Comparison of ENCODE assay signal across 8 mouse cellular contexts in the genomic region with DNA sequence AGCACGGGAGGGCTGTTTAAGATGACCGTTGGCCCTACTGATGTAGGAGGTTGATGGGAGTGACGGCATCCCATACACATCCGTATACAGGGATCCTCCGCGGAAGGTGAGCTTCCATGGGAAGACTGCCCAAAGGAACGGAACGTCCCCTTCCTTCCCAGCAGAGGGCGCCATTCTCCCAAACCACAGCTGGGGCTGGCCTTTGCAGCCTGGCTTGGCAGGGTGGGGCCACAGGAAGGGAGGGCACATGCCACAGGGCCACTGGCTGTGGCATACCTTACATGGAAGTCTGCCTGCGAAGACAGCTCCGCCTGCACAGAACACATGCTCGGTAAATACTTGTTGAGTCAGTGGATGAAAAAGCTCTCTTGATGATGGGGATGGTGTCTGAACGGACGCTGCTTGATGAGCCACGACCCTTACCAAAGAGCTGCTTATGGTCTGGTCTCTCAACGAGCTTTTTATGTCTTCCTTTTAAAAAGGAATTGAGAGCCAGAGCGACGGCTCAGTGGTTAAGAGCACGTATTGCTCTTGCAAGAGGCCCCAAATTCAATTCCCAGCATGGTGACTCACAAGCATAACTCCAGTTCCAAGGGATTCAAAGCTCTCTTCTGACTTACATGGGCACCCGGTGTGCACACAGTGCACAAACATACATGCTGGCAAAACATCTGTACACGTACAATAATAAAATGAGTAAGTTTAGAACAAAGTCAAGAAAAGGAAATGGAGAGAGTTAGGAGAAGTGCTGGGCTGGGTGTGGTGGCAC. TPM values are rescaled to one million over a fixed set of nuclear protein-coding genes. Genes with fewer than 3 reads are reported as not detected.
DNase-seq lines count a peak whose midpoint lies in the region; ATAC-seq and TF ChIP-seq lines count a peak whose summit lies in the region.

No protein-coding gene starts in this region.

- peaks cover 9% of the 10 kb centered on the region; the same call in 1 of the 2 replicates for H3K9me3 ChIP-seq in forebrain, postnatal 0 days (ENCODE audit: low read length)
- peaks cover 9% of the 10 kb centered on the region; the same call in 1 of the 2 replicates for H3K9me3 ChIP-seq in forebrain, embryonic 13.5 days (replicated peaks)
- 0 out of 2 replicates have a peak, but pooled peaks cover 2% of the 10 kb centered on the region for H3K9me3 ChIP-seq in limb, embryonic 10.5 days (replicated peaks)
- H3K9me3 ChIP-seq in midbrain, embryonic 14.5 days (ENCODE audit: control insufficient read depth, low read length), result peaks cover 5% of the 10 kb centered on the region; the same call in 1 of the 2 replicates

- TF ChIP-seq CTCF in forebrain, postnatal 0 days (IDR thresholded peaks at IDR 0.05; ENCODE audit: low read depth), result peak; percentile 67
- peak; percentile 83 for TF ChIP-seq CTCF in bone marrow, adult 2 months (IDR thresholded peaks at IDR 0.05; ENCODE audit: control insufficient read depth, insufficient read depth, low read length)

- ATAC-seq in forebrain, postnatal 0 days, result no peak
- no peak for ATAC-seq in forebrain, embryonic 13.5 days
- peak; percentile 91 for ATAC-seq in inflammation-experienced regulatory T-cells, adult 6 months
- no peak for ATAC-seq in midbrain, embryonic 14.5 days (ENCODE audit: low FRiP score, low TSS enrichment)

- 32% methylated on average over 21 of the region's 21 CpGs for WGBS in forebrain, postnatal 0 days
- 31% methylated on average over 21 of the region's 21 CpGs for WGBS in forebrain, embryonic 13.5 days
- WGBS in bone marrow, adult 2 months, result 21% methylated on average over 21 of the region's 21 CpGs
- 31% methylated on average over 21 of the region's 21 CpGs for WGBS in limb, embryonic 10.5 days
- 31% methylated on average over 21 of the region's 21 CpGs for WGBS in midbrain, embryonic 14.5 days

- H3K27me3 ChIP-seq in forebrain, postnatal 0 days (ENCODE audit: insufficient read depth, low read length), result no peaks in the 10 kb centered on the region
- H3K27me3 ChIP-seq in forebrain, embryonic 13.5 days, result no peaks in the 10 kb centered on the region
- no peaks in the 10 kb centered on the region for H3K27me3 ChIP-seq in limb, embryonic 10.5 days (ENCODE audit: low read depth, poor library complexity, severe bottlenecking)
- no peaks in the 10 kb centered on the region for H3K27me3 ChIP-seq in midbrain, embryonic 14.5 days (ENCODE audit: control insufficient read depth, insufficient read depth, low read length)
- H3K27me3 ChIP-seq in splenic B cell, adult 2 months (ENCODE audit: control insufficient read depth, insufficient read depth, low read length, poor library complexity, severe bottlenecking), result no peaks in the 10 kb centered on the region

- no peak overlapping the region for H3K4me3 ChIP-seq in forebrain, postnatal 0 days (ENCODE audit: low read depth, low read length)
- no peak overlapping the region for H3K4me3 ChIP-seq in forebrain, embryonic 13.5 days
- H3K4me3 ChIP-seq in bone marrow, adult 2 months (replicated peaks; ENCODE audit: control insufficient read depth, low read depth, low read length), result no peak overlapping the region
- H3K4me3 ChIP-seq in limb, embryonic 10.5 days, result no peak overlapping the region
- H3K4me3 ChIP-seq in midbrain, embryonic 14.5 days (replicated peaks; ENCODE audit: low read depth, low read length), result no peak overlapping the region

- no peaks in the 10 kb centered on the region for H3K4me1 ChIP-seq in forebrain, postnatal 0 days (ENCODE audit: insufficient read depth)
- no peaks in the 10 kb centered on the region for H3K4me1 ChIP-seq in forebrain, embryonic 13.5 days
- H3K4me1 ChIP-seq in bone marrow, adult 2 months (ENCODE audit: control insufficient read depth, insufficient read depth, low read length), result peaks cover 6% of the 10 kb centered on the region; the same call in 1 of the 2 replicates
- H3K4me1 ChIP-seq in limb, embryonic 10.5 days, result peaks cover 13% of the 10 kb centered on the region
- no peaks in the 10 kb centered on the region for H3K4me1 ChIP-seq in midbrain, embryonic 14.5 days (ENCODE audit: control insufficient read depth, insufficient read depth, low read length)

- H3K36me3 ChIP-seq in forebrain, postnatal 0 days (ENCODE audit: insufficient read depth), result no peaks in the 10 kb centered on the region
- H3K36me3 ChIP-seq in forebrain, embryonic 13.5 days (ENCODE audit: poor library complexity, severe bottlenecking), result no peaks in the 10 kb centered on the region
- H3K36me3 ChIP-seq in limb, embryonic 10.5 days, result peaks cover 23% of the 10 kb centered on the region
- no peaks in the 10 kb centered on the region for H3K36me3 ChIP-seq in midbrain, embryonic 14.5 days (ENCODE audit: control insufficient read depth, insufficient read depth, low read length)
- H3K36me3 ChIP-seq in splenic B cell, adult 2 months (ENCODE audit: control insufficient read depth, insufficient read depth, low read length, poor library complexity, severe bottlenecking), result no peaks in the 10 kb centered on the region

- TF ChIP-seq POLR2A in bone marrow, adult 2 months (IDR thresholded peaks at IDR 0.05; ENCODE audit: borderline replicate concordance, control insufficient read depth, low read depth, low read length), result no peak

- peak; percentile 16 for DNase-seq in forebrain, postnatal 0 days
- DNase-seq in forelimb bud, embryonic 11.5 days (ENCODE audit: low read depth, low spot score), result peak; percentile 61
- peak; percentile 82 for DNase-seq in limb, embryonic 10.5 days (ENCODE audit: low spot score)
- DNase-seq in midbrain, embryonic 14.5 days, result peak; percentile 62
- peak; percentile 42 for DNase-seq in splenic B cell, adult 2 months (ENCODE audit: low read depth, low spot score)

- no peak overlapping the region for H3K27ac ChIP-seq in forebrain, postnatal 0 days (ENCODE audit: low read depth, low read length)
- H3K27ac ChIP-seq in forebrain, embryonic 13.5 days, result no peak overlapping the region
- H3K27ac ChIP-seq in bone marrow, adult 2 months (ENCODE audit: control insufficient read depth, insufficient read depth, low read depth, low read length, poor library complexity), result no peak overlapping the region
- 0 out of 2 replicates have a peak overlapping the region, but pooled peaks have one; percentile 1 for H3K27ac ChIP-seq in limb, embryonic 10.5 days
- no peak overlapping the region for H3K27ac ChIP-seq in midbrain, embryonic 14.5 days (replicated peaks; ENCODE audit: low read depth, low read length)

- no peak overlapping the region for H3K9ac ChIP-seq in forebrain, postnatal 0 days
- H3K9ac ChIP-seq in forebrain, embryonic 13.5 days, result no peak overlapping the region
- H3K9ac ChIP-seq in midbrain, embryonic 14.5 days (replicated peaks; ENCODE audit: low read length), result no peak overlapping the region

- H3K4me2 ChIP-seq in forebrain, postnatal 0 days (ENCODE audit: low read depth), result no peak overlapping the region
- H3K4me2 ChIP-seq in forebrain, embryonic 13.5 days, result no peak overlapping the region
- no peak overlapping the region for H3K4me2 ChIP-seq in midbrain, embryonic 14.5 days (ENCODE audit: low read length)

RNA-seq across cellular contexts. Expression of gene Gm10073, which starts 12.0 kb away (rescaled TPM):
- total RNA-seq in forebrain, postnatal 0 days (2014; rRNA removed), result 41.5 and 48.4 TPM in 2 replicates
- polyA plus RNA-seq in forebrain, postnatal 0 days (2015; fragmentation: Nextera tagmentation; extraction: Ambion mirVana), result 5.1 and 7.1 TPM in 2 replicates
- 6.9 and 9.8 TPM in 2 replicates for polyA plus RNA-seq in forebrain, embryonic 13.5 days (2015; fragmentation: Nextera tagmentation; extraction: Ambion mirVana)
- polyA plus RNA-seq in bone marrow, adult 2 months (2011; ENCODE audit: insufficient read depth, insufficient read length, low replicate concordance, missing spikeins), result 52.1 and 98.4 TPM in 2 replicates
- polyA plus RNA-seq in inflammation-experienced regulatory T-cells, adult 6 months (2017; shearing (Covaris generic)), result 100 to 1,000 TPM in 1 of 3 experiments, 10 to 100 TPM in 2; 67.0 to 101 (median 94.0) TPM
- 7.9 and 8.0 TPM in 2 replicates for polyA plus RNA-seq in limb, embryonic 10.5 days (2016; fragmentation: Nextera tagmentation; extraction: Ambion mirVana)
- 6.4 and 8.2 TPM in 2 replicates for polyA plus RNA-seq in midbrain, embryonic 14.5 days (2014; fragmentation: Nextera tagmentation; extraction: Ambion mirVana)

RNA-seq across cellular contexts. Expression of gene Cdh1, which starts 41.9 kb away (rescaled TPM):
- total RNA-seq in forebrain, postnatal 0 days (2014; rRNA removed), result 2.5 and 3.9 TPM in 2 replicates
- 3.3 and 3.9 TPM in 2 replicates for polyA plus RNA-seq in forebrain, postnatal 0 days (2015; fragmentation: Nextera tagmentation; extraction: Ambion mirVana)
- 0.53 and 0.58 TPM in 2 replicates for polyA plus RNA-seq in forebrain, embryonic 13.5 days (2015; fragmentation: Nextera tagmentation; extraction: Ambion mirVana)
- 0.22 and 6.8 TPM in 2 replicates for polyA plus RNA-seq in bone marrow, adult 2 months (2011; ENCODE audit: insufficient read depth, insufficient read length, low replicate concordance, missing spikeins)
- polyA plus RNA-seq in inflammation-experienced regulatory T-cells, adult 6 months (2017; shearing (Covaris generic)), result 1 to 10 TPM in 2 of 3 experiments, under 1 TPM in 1; 0.26 to 2.4 (median 1.1) TPM
- polyA plus RNA-seq in limb, embryonic 10.5 days (2016; fragmentation: Nextera tagmentation; extraction: Ambion mirVana), result 15.4 and 16.4 TPM in 2 replicates
- 0.26 and 1.9 TPM in 2 replicates for polyA plus RNA-seq in midbrain, embryonic 14.5 days (2014; fragmentation: Nextera tagmentation; extraction: Ambion mirVana)

RNA-seq across cellular contexts. Expression of gene Cdh3, which starts 50.6 kb away (rescaled TPM):
- total RNA-seq in forebrain, postnatal 0 days (2014; rRNA removed), result 0.85 and 1.3 TPM in 2 replicates
- 1.2 and 1.4 TPM in 2 replicates for polyA plus RNA-seq in forebrain, postnatal 0 days (2015; fragmentation: Nextera tagmentation; extraction: Ambion mirVana)
- polyA plus RNA-seq in forebrain, embryonic 13.5 days (2015; fragmentation: Nextera tagmentation; extraction: Ambion mirVana), result 0.53 and 0.63 TPM in 2 replicates
- polyA plus RNA-seq in bone marrow, adult 2 months (2011; ENCODE audit: insufficient read depth, insufficient read length, low replicate concordance, missing spikeins), result not detected in 2 replicates
- polyA plus RNA-seq in inflammation-experienced regulatory T-cells, adult 6 months (2017; shearing (Covaris generic)), result not detected
- polyA plus RNA-seq in limb, embryonic 10.5 days (2016; fragmentation: Nextera tagmentation; extraction: Ambion mirVana), result 29.7 and 34.5 TPM in 2 replicates
- 0.22 and 0.23 TPM in 2 replicates for polyA plus RNA-seq in midbrain, embryonic 14.5 days (2014; fragmentation: Nextera tagmentation; extraction: Ambion mirVana)

Comparison
In these comparisons a context has a peak if more than half of its experiments do, and no peak if none do; other contexts are left out.
1. DNase-seq: peak in every context shown above with its lines; median percentile 82 in limb, embryonic 10.5 days; 62 in midbrain, embryonic 14.5 days; 61 in forelimb bud, embryonic 11.5 days; 42 in splenic B cell, adult 2 months; 16 in forebrain, postnatal 0 days.
2. RNA of gene Cdh3, which starts 50.6 kb away (polyA plus RNA-seq): 29.7 to 34.5 TPM in limb, embryonic 10.5 days; 1.2 to 1.4 TPM in forebrain, postnatal 0 days, 0.53 to 0.63 TPM in forebrain, embryonic 13.5 days, not detected in bone marrow, adult 2 months, 0.22 to 0.23 TPM in midbrain, embryonic 14.5 days and not detected in inflammation-experienced regulatory T-cells, adult 6 months; every median in the first group is over 10 times any median in the second.